Comparison of ENCODE assay signal across 14 mouse cellular contexts in the genomic region with DNA sequence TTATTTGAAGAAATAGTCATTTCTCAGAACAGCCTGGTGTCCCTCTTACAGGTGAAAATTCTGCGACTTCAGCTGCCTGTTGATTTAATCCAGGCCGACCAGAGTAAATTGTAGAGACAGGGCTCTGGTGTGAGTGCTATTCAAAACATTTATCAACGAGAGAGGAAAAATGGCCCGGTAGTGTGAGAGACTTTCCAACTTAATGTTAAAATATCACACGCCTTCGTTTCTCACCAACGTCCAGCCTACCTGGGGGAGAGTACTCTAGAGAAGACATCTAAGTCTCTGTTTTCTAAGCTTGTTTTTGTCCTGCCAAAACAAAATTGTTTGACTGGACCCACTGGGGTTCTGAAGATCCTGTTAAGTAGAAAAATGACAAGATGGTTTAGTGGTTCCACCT.
"Had no signal": no experiment of that assay in that cellular context is flagged by ENCODE, and none has a peak within 500 bp of the region (broad histone marks: within the 10 kb centered on the region; RNA-seq: fewer than 3 reads in every experiment).

No protein-coding gene starts in this region.

- DNase-seq: kidney, adult 11 months; kidney, adult 8-10 months; kidney, postnatal 10 days; kidney, postnatal 36 days; left cerebral cortex, postnatal 4 days; liver, embryonic 13.5 days; lung, adult 2 months; lung, postnatal 14 days; lung, postnatal 4 days; midbrain, embryonic 14.5 days; right cerebral cortex, adult 18-20 months; right cerebral cortex, postnatal 14 days; right cerebral cortex, postnatal 4 days; spleen, adult 18-20 months had no signal
